Mouse (Mus musculus) heart, postnatal 0 days (tissue): ENCODE data around the gene Ltk.

Experiments
- CTCF ChIP-seq: IDR thresholded peaks from 2 replicates; pipeline ENCODE4 v1.5.1; 2016; ENCODE audit warnings: antibody characterized with exemption, control low read depth, low read depth
- EP300 ChIP-seq: IDR thresholded peaks from 2 replicates; pipeline ENCODE4 v1.6.1; 2016; ENCODE audit warnings: antibody characterized with exemption, low read depth

GRCm38 (mm10) chr2:119742461-119743175 is 17.6 kb downstream of the Ltk start:
- no peak for TF ChIP-seq EP300
- no peak for TF ChIP-seq CTCF
